Mouse (Mus musculus): ENCODE data around the gene Ghr.

- TF ChIP-seq CTCF (IDR thresholded peaks at IDR 0.05; ENCODE audit: low read depth) = no peak
- TF ChIP-seq EP300 (optimal IDR thresholded peaks at IDR 0.05) = no peak
Measured at GRCm38 (mm10) chr15:3413103-3413502, 170.2 kb downstream of the Ghr start.
